Mouse (Mus musculus) left cerebral cortex, adult 9 months (tissue): ENCODE results near the gene Zswim8.

ENCODE experiments used
- DNase-seq, 2 experiments: peaks; one replicate each; pipeline ENCODE4 v3.0.0; 2022; ENCODE audit warnings: low spot score in 2 of 2

The Zswim8 gene

GRCm38 (mm10) chr14:20730853-20731602 lies 23.7 kb downstream of the Zswim8 start:
- no peak for DNase-seq

GRCm38 (mm10) chr14:20733041-20733951 lies 25.9 kb downstream of the Zswim8 start:
- no peak for DNase-seq

- DNase-seq = peak; percentile 62 to 82
These were observed 26.8 kb downstream of the Zswim8 start, which contains the start of gene Ndst2 for GRCm38 (mm10) chr14:20733952-20734774. Ndst2 (minus strand) TSS chr14:20734562.

GRCm38 (mm10) chr14:20735052-20735451 lies 27.7 kb downstream of the Zswim8 start:
- no peak for DNase-seq

GRCm38 (mm10) chr14:20735892-20736390 lies 28.6 kb downstream of the Zswim8 start:
- no peak for DNase-seq

- DNase-seq = peak in 1 of 2 experiments; percentile 50
These were observed 30.0 kb downstream of the Zswim8 start for GRCm38 (mm10) chr14:20737306-20737705.

- no peak for DNase-seq
These were observed 31.2 kb downstream of the Zswim8 start for GRCm38 (mm10) chr14:20738511-20738910.

GRCm38 (mm10) chr14:20741301-20741700 lies 33.9 kb downstream of the Zswim8 start:
- DNase-seq = no peak

GRCm38 (mm10) chr14:20743614-20744013 lies 36.3 kb downstream of the Zswim8 start:
- no peak for DNase-seq

GRCm38 (mm10) chr14:20746935-20747334 lies 39.6 kb downstream of the Zswim8 start:
- DNase-seq = no peak

GRCm38 (mm10) chr14:20748388-20748787 lies 41.0 kb downstream of the Zswim8 start:
- DNase-seq = no peak

GRCm38 (mm10) chr14:20749494-20750051 lies 42.2 kb downstream of the Zswim8 start:
- no peak for DNase-seq

- no peak for DNase-seq
These were observed 43.2 kb downstream of the Zswim8 start for GRCm38 (mm10) chr14:20750503-20750902.

GRCm38 (mm10) chr14:20753792-20754191 lies 46.4 kb downstream of the Zswim8 start:
- no peak for DNase-seq

- DNase-seq = no peak
These were observed 50.1 kb downstream of the Zswim8 start for GRCm38 (mm10) chr14:20757370-20757907.

- no peak for DNase-seq
These were observed 51.5 kb downstream of the Zswim8 start for GRCm38 (mm10) chr14:20758768-20759435.

GRCm38 (mm10) chr14:20764942-20765341 lies 57.6 kb downstream of the Zswim8 start:
- no peak for DNase-seq

- peak in 1 of 2 experiments; percentile 93 for DNase-seq
These were observed 58.4 kb downstream of the Zswim8 start for GRCm38 (mm10) chr14:20765642-20766258.

- no peak for DNase-seq
These were observed 60.6 kb downstream of the Zswim8 start for GRCm38 (mm10) chr14:20767936-20768335.

- no peak for DNase-seq
These were observed 61.2 kb downstream of the Zswim8 start for GRCm38 (mm10) chr14:20768581-20768980.
